Mouse (Mus musculus) lung, postnatal 0 days (tissue): ENCODE results near the gene Hbp1. TPM values are rescaled to one million over a fixed set of nuclear protein-coding genes. Genes with fewer than 3 reads are reported as not detected.

ENCODE experiments used
- ATAC-seq: fragments of 200-750 bp; cut with Nextera tagmentation; 2 replicates; pipeline ENCODE4 v1.8.0; 2017; ENCODE audit warnings: moderate library complexity
- DNase-seq: peaks from one replicate; pipeline ENCODE4 v3.0.0-alpha.2; 2016; ENCODE audit warnings: low spot score
- H3K27ac ChIP-seq: fragments of 300-500 bp; sonication (generic); 2 replicates; pipeline ENCODE4 v1.5.1; 2014; ENCODE audit warnings: antibody characterized with exemption, mild to moderate bottlenecking, low read length, mixed read lengths
- H3K27me3 ChIP-seq: fragments of 300-500 bp; sonication (generic); replicated peaks from 2 replicates; pipeline ENCODE4 v1.6.1; 2014; ENCODE audit warnings: low read length, mixed read lengths; ENCODE audit not compliant: insufficient read depth
- H3K36me3 ChIP-seq: fragments of 300-500 bp; sonication (generic); 2 replicates; pipeline ENCODE4 v1.6.1; 2014; ENCODE audit warnings: low read length, mixed read lengths; ENCODE audit not compliant: insufficient read depth
- H3K4me1 ChIP-seq: fragments of 300-500 bp; sonication (generic); 2 replicates; pipeline ENCODE4 v1.6.1; 2014; ENCODE audit warnings: antibody characterized with exemption, low read depth, low read length, mixed read lengths; ENCODE audit not compliant: insufficient read depth
- H3K4me2 ChIP-seq: fragments of 300-500 bp; sonication (generic); replicated peaks from 2 replicates; pipeline ENCODE4 v1.6.1; 2014; ENCODE audit warnings: low read depth, mild to moderate bottlenecking, low read length, moderate library complexity, mixed read lengths
- H3K4me3 ChIP-seq: fragments of 300-500 bp; sonication (generic); 2 replicates; pipeline ENCODE4 v1.5.1; 2014; ENCODE audit warnings: low read depth, low read length
- H3K9ac ChIP-seq: fragments of 300-500 bp; sonication (generic); replicated peaks from 2 replicates; pipeline ENCODE4 v1.6.1; 2014; ENCODE audit warnings: low read depth, mild to moderate bottlenecking
- H3K9me3 ChIP-seq: fragments of 300-500 bp; sonication (generic); 2 replicates; pipeline ENCODE4 v1.6.1; 2016; ENCODE audit warnings: low read length, mixed read lengths
- CTCF ChIP-seq: IDR thresholded peaks from 2 replicates; pipeline ENCODE4 v1.5.1; 2016; ENCODE audit warnings: antibody characterized with exemption, mild to moderate bottlenecking
- EP300 ChIP-seq: IDR thresholded peaks from 2 replicates; pipeline ENCODE4 v1.6.1; 2016; ENCODE audit warnings: antibody characterized with exemption, mild to moderate bottlenecking, control low read depth
- WGBS: fragments of 180-500 bp; shearing (Covaris S2); extraction: QIAGEN DNeasy Blood & Tissue Kit; methylation state at CpG from one replicate; pipeline ENCODE4 v1.1.7; 2014; 5-methylcytosine and 5-hydroxymethylcytosine counted together
- polyA plus RNA-seq: library from polyadenylated mRNA; unstranded; fragments of >200 nt; fragmentation: Nextera tagmentation; extraction: Ambion mirVana; gene quantifications from 2 replicates; pipeline ENCODE4 v1.2.1, GENCODE M21; 2015

Hbp1 gene
- polyA plus RNA-seq, 1 experiment from 2014 or later, result 168 TPM

- Histone ChIP-seq H3K4me1 (no peaks in the 10 kb centered on the region), H3K9ac (no peak overlapping the region), H3K36me3 (peaks cover 9% of the 10 kb centered on the region; the same call in 1 of the 2 replicates), H3K4me2 (no peak overlapping the region), H3K27ac (no peak overlapping the region), H3K27me3 (no peaks in the 10 kb centered on the region), H3K9me3 (no peaks in the 10 kb centered on the region), H3K4me3 (no peak overlapping the region)
- ATAC-seq, result no peak
- TF ChIP-seq EP300, result no peak
- peak; percentile 64 for TF ChIP-seq CTCF
- 90% methylated on average over 5 of the region's 5 CpGs for WGBS
- DNase-seq, result peak; percentile 31
Observed at GRCm38 (mm10) chr12:31947476-31947875, 2.9 kb downstream of the Hbp1 start.

- no peaks in the 10 kb centered on the region for H3K27me3 ChIP-seq
Observed at GRCm38 (mm10) chr12:31944405-31944804, 5.9 kb downstream of the Hbp1 start.

GRCm38 (mm10) chr12:31943020-31943654 is 7.2 kb downstream of the Hbp1 start:
- TF ChIP-seq CTCF (no peak), EP300 (no peak)
- DNase-seq (no peak), ATAC-seq (no peak)
- Histone ChIP-seq H3K27me3 (no peaks in the 10 kb centered on the region), H3K36me3 (peaks cover 28% of the 10 kb centered on the region), H3K9me3 (no peaks in the 10 kb centered on the region), H3K4me2 (no peak overlapping the region), H3K4me1 (no peaks in the 10 kb centered on the region), H3K27ac (no peak overlapping the region), H3K4me3 (no peak overlapping the region), H3K9ac (no peak overlapping the region)
- WGBS, result 74% methylated on average over 4 of the region's 4 CpGs

More at GRCm38 (mm10) chr12:31944405-31944804, 5.9 kb downstream of the Hbp1 start:
- Histone ChIP-seq H3K9me3 (no peaks in the 10 kb centered on the region), H3K4me3 (no peak overlapping the region), H3K9ac (no peak overlapping the region), H3K36me3 (peaks cover 17% of the 10 kb centered on the region; the same call in 1 of the 2 replicates), H3K4me2 (no peak overlapping the region), H3K4me1 (no peaks in the 10 kb centered on the region), H3K27ac (no peak overlapping the region)
- DNase-seq (no peak), ATAC-seq (no peak)
- 80% methylated on average over 2 of the region's 2 CpGs for WGBS
- TF ChIP-seq CTCF (no peak), EP300 (no peak)

GRCm38 (mm10) chr12:31939026-31939425 is 11.3 kb downstream of the Hbp1 start:
- Histone ChIP-seq H3K36me3 (peaks cover 51% of the 10 kb centered on the region), H3K4me1 (no peaks in the 10 kb centered on the region), H3K27ac (no peak overlapping the region), H3K4me2 (no peak overlapping the region), H3K27me3 (no peaks in the 10 kb centered on the region), H3K9ac (no peak overlapping the region), H3K9me3 (no peaks in the 10 kb centered on the region), H3K4me3 (no peak overlapping the region)
- DNase-seq, result no peak
- no peak for ATAC-seq
- TF ChIP-seq CTCF (no peak), EP300 (no peak)

GRCm38 (mm10) chr12:31938391-31938997 is 11.8 kb downstream of the Hbp1 start:
- H3K4me1 ChIP-seq, result no peaks in the 10 kb centered on the region
- H3K9me3 ChIP-seq, result no peaks in the 10 kb centered on the region
- H3K36me3 ChIP-seq, result peaks cover 53% of the 10 kb centered on the region
- H3K9ac ChIP-seq, result no peak overlapping the region
- no peaks in the 10 kb centered on the region for H3K27me3 ChIP-seq
- ATAC-seq (no peak), DNase-seq (no peak)
- no peak overlapping the region for H3K4me2 ChIP-seq
- no peak overlapping the region for H3K27ac ChIP-seq
- TF ChIP-seq EP300 (no peak), CTCF (no peak)
- WGBS, result 92% methylated on average over 4 of the region's 4 CpGs
- H3K4me3 ChIP-seq, result no peak overlapping the region

- ATAC-seq, result no peak
- no peaks in the 10 kb centered on the region for H3K4me1 ChIP-seq
- no peaks in the 10 kb centered on the region for H3K9me3 ChIP-seq
- no peak for DNase-seq
- WGBS, result 89% methylated on average over 3 of the region's 3 CpGs
- H3K27me3 ChIP-seq, result no peaks in the 10 kb centered on the region
- no peak overlapping the region for H3K27ac ChIP-seq
- H3K4me3 ChIP-seq, result no peak overlapping the region
- no peak for TF ChIP-seq CTCF
- TF ChIP-seq EP300, result no peak
- H3K9ac ChIP-seq, result no peak overlapping the region
- H3K4me2 ChIP-seq, result no peak overlapping the region
- peaks cover 50% of the 10 kb centered on the region for H3K36me3 ChIP-seq
Observed at GRCm38 (mm10) chr12:31937613-31938012, 12.7 kb downstream of the Hbp1 start.
